Mouse (Mus musculus) urinary bladder, postnatal 14 days (tissue): ENCODE data around the gene Ptpn11.

Source experiments
- DNase-seq: peaks from one replicate; pipeline ENCODE4 v3.0.0; 2021; ENCODE audit warnings: low spot score

Ptpn11 gene

GRCm38 (mm10) chr5:121124208-121125185 is 66.7 kb downstream of the Ptpn11 start:
- no peak for DNase-seq

DNA sequence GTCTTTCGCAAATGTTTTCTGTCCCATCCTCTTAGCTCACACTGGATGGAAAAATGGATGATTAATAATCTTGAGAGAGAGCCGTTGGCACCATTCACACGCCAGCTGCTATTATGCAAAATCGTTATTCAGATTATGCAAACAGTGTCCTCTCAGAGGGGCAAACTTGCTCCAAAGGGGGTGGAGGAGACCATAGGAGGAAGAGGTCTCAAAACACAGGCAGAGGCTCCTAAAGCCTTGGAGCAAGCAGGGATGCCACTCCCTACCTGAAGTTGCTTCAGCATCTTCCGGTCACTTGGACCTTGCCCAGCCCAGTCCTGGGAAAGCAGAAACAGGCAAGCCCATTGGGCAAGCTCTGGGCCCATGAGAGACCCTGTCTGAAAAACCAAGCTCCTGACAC is 67.8 kb downstream of the Ptpn11 start:
- DNase-seq: no peak

- no peak for DNase-seq
Measured at GRCm38 (mm10) chr5:121122577-121122976, 68.6 kb downstream of the Ptpn11 start.

DNA sequence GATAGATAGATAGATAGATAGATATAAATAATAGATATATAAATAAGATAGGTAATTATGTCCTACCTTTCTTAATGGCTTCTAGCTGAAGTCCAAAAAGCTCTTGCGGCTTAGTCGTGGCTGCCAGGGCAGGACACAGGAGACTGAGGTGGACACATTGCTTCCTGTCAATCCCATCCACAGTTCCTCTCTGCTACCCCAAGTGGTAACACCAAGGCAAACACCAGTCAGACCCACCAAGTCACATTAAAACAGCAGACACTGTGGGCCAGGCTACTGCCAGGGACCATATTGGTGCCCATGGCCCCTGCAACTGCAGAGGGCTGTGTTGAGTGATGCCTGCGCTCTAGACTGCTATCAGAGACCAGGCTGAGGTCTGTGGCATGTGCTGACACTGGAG is 69.2 kb downstream of the Ptpn11 start:
- no peak for DNase-seq

DNA sequence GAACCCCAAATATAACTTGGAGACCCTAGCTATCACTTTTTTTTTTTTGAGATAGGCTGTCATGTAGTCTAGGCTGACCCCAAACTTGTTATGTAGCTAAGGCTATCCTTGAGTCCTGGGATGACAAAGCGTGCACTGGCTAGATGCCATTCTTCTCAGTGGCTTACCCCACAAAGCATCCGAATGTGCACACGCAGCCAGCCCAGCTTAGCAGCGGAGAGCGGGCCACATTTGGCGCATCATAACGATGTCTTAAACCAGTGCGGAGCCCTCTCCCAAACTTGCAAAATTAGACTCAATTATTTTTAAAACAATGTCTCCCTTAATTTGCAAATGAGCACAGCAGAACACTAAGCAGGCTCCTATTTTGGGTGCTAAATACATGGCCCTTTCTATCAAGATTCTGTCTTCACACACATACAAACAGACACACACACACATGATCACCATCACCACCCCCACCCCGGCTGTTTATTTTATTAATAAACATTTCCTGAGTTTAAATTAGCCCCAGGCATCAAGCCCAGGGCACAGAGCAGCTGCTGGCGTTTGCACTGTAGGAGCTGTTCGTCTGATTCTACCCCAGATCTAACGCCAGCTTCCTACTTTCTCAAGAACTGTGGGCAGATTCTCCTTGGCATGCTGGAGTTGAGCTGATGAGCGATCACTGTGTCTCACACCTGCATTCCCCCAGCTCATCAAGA is 71.7 kb downstream of the Ptpn11 start:
- DNase-seq: no peak

DNA sequence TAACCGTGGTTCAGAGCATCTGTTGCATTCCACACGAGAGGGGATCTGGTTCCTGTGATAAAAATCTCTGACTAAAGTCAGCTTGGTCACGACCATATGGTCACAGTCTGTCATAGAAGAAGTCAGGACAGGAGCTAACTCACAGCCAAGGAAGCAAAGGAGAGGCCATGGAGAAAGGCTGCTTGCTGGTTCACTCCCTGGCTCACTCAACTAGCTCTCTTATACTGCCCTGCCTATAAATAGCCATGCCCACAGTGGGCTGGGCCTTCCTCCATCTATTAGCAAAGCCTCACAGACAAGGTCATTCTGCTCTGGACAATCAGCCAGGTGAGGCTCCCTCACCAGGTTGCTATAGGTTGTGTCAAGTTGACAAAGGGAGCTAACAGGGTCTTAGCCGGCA is 72.9 kb downstream of the Ptpn11 start:
- no peak for DNase-seq

- DNase-seq: no peak
Measured at GRCm38 (mm10) chr5:121116941-121117340, 74.3 kb downstream of the Ptpn11 start.

- DNase-seq: no peak
Measured at GRCm38 (mm10) chr5:121115391-121116157, 75.6 kb downstream of the Ptpn11 start.

DNA sequence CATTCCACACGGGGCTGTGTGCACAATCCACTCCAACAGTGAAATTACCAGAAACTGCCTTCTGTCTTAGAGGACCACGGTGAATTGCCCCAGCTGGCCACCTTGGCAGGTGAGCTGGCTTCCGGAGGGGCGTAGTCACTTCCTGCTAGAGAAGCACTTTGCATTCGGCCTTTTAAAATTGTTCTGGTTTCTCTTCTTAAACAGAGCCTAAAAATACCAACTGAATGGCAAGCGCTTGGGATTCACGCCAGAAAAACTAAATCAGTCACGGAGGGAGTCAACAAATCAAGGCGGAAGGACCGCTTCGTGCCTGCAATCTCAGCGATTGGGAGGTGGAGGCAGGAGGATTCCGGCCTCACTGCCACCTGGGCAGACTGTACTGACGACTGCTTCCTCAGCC is 77.0 kb downstream of the Ptpn11 start:
- DNase-seq: no peak

- no peak for DNase-seq
Measured at GRCm38 (mm10) chr5:121112390-121112789, 78.8 kb downstream of the Ptpn11 start.

GRCm38 (mm10) chr5:121111106-121111915 is 79.9 kb downstream of the Ptpn11 start:
- no peak for DNase-seq

DNA sequence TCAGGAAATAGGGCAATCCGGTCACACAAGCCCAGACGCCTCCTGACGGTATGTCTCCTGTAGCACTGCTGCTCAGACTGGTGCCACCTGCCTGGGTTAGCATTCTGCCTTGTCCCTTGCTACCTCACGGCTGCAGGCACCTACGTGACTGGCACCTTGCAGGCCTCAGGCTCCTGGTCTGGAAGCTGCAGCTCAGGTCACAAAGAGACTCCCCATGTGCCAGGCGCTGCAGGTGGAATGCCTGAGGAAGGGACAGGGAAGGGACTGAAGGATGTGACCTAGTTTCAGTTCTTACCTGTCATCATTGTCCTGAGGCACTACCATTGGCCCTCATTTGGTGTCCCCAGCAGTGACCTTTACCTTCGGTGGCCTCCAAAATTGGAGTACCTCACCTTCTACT is 82.0 kb downstream of the Ptpn11 start:
- no peak for DNase-seq

GRCm38 (mm10) chr5:121106913-121107312 is 84.3 kb downstream of the Ptpn11 start:
- no peak for DNase-seq

- DNase-seq: no peak
Measured at GRCm38 (mm10) chr5:121100886-121101580, 90.2 kb downstream of the Ptpn11 start.

DNA sequence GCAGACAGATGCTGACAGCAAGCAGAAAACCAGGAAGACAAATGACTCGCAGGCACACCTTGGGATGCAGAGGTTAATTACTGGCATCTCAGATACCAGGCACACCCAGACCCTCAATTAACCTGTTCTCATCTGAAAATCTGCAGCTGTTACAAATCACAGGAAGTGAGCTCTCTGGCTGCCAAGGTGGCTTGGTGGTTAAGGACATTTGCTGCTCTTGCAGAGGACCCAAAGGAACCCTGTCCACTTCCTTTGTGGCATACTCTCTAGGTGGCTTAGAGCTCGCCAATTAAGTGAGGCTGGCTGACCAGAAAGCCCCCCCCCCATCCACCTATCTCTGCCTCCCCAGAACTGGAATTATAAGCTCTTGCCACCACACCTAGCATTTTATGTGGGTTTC is 91.1 kb downstream of the Ptpn11 start:
- DNase-seq: no peak

DNA sequence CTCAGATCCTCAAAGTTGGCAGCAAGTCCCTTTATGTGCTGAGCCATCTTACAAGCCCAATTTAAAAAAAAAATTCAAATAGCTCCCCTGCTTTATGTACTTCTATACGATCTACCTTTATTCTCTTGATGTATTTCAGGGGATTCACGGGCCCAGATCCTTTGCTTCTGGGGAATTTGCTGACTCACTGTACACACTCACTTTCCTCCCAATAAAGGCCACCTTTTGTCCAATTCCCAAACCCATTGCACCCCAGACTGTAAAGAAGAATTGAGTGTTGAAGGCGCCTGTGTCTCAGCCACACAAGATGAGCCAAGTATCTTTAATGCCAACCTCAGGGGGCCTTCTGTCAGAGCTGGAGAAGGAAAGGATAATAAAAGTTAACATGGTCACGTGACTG is 93.2 kb downstream of the Ptpn11 start:
- DNase-seq: no peak

GRCm38 (mm10) chr5:121096744-121097143 is 94.5 kb downstream of the Ptpn11 start:
- DNase-seq: no peak

GRCm38 (mm10) chr5:121093281-121093680 is 97.9 kb downstream of the Ptpn11 start:
- DNase-seq: no peak

DNA sequence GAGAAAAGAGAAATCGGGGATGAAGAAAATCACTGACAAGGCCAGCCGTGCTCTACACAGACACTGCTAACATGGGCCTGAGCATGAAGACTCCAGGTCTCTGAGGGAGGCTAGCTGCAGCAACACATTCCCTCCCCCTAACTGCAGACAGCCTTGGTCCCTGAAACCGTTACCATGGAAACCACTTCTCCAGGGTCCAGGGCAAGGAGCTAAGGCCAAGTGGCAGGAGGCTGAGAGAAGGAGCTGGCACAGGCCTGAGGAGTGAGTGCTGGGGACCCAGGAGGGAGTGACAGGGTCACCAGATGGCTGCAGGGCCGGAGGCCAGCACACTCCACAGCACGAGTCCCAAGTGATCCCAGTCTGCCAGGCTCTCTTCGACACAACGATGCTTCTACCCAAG is 101.5 kb downstream of the Ptpn11 start:
- DNase-seq: no peak

DNA sequence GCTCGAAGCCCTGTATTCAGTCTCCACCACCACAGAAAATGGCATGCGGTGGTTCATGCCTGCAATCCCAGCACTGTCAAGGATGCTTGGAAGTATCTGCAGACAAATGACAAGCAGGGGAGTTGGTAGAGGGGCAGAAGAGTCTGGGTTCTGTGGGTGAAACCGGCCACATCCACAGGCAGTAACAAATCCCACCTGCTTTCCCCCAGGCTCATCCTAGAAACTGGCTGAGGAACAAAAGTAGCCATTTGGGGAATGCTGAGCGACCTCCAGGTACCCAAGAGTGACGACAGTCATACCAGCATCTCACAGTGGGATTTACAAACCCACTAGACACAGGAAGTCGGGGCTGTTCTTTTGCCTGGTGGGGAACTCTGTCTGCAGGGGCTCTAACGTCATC is 103.5 kb downstream of the Ptpn11 start:
- no peak for DNase-seq

GRCm38 (mm10) chr5:121082605-121083004 is 108.6 kb downstream of the Ptpn11 start:
- no peak for DNase-seq
